Mouse (Mus musculus) limb, embryonic 11.5 days (tissue): ENCODE data around the gene 4932414N04Rik. TPM values are rescaled to one million over a fixed set of nuclear protein-coding genes. Genes with fewer than 3 reads are reported as not detected.

Experiments
- ATAC-seq: fragments of 200-750 bp; cut with Nextera tagmentation; 2 replicates; pipeline ENCODE4 v1.8.0; 2017; ENCODE audit warnings: low read depth; ENCODE audit not compliant: insufficient number of reproducible peaks, low FRiP score, low TSS enrichment
- DNase-seq: peaks from one replicate; pipeline ENCODE4 v3.0.0-alpha.2; 2015; ENCODE audit warnings: low spot score
- H3K27ac ChIP-seq: fragments of 300-500 bp; sonication (generic); replicated peaks from 2 replicates; pipeline ENCODE4 v1.5.1; 2014; ENCODE audit warnings: low read depth, mild to moderate bottlenecking, low read length
- H3K27me3 ChIP-seq: fragments of 300-500 bp; sonication (generic); 2 replicates; pipeline ENCODE4 v1.6.1; 2014; ENCODE audit warnings: mild to moderate bottlenecking, low read length, mixed read lengths; ENCODE audit not compliant: control insufficient read depth, insufficient read depth
- H3K36me3 ChIP-seq: fragments of 300-500 bp; sonication (generic); 2 replicates; pipeline ENCODE4 v1.6.1; 2014; ENCODE audit warnings: mild to moderate bottlenecking, low read length, moderate library complexity, mixed read lengths; ENCODE audit not compliant: control insufficient read depth, insufficient read depth
- H3K4me1 ChIP-seq: fragments of 300-500 bp; sonication (generic); 2 replicates; pipeline ENCODE4 v1.6.1; 2014; ENCODE audit warnings: low read length, mixed read lengths; ENCODE audit not compliant: control insufficient read depth, insufficient read depth
- H3K4me2 ChIP-seq: fragments of 300-500 bp; sonication (generic); 2 replicates; pipeline ENCODE4 v1.6.1; 2014; ENCODE audit warnings: low read depth, mild to moderate bottlenecking, moderate library complexity; ENCODE audit not compliant: severe bottlenecking
- H3K4me3 ChIP-seq: fragments of 300-500 bp; sonication (generic); 2 replicates; pipeline ENCODE4 v1.5.1; 2014; ENCODE audit warnings: low read depth, low read length
- H3K9ac ChIP-seq: fragments of 300-500 bp; sonication (generic); 2 replicates; pipeline ENCODE4 v1.6.1; 2014; ENCODE audit warnings: mild to moderate bottlenecking, low read length
- H3K9me3 ChIP-seq: fragments of 300-500 bp; sonication (generic); 2 replicates; pipeline ENCODE4 v1.6.1; 2016; ENCODE audit warnings: low read length; ENCODE audit not compliant: control insufficient read depth
- WGBS: fragments of 180-500 bp; shearing (Covaris S2); extraction: QIAGEN DNeasy Blood & Tissue Kit; methylation state at CpG from one replicate; pipeline ENCODE4 v1.1.7; 2014; 5-methylcytosine and 5-hydroxymethylcytosine counted together
- polyA plus RNA-seq: library from polyadenylated mRNA; unstranded; fragments of >200 nt; fragmentation: Nextera tagmentation; extraction: Ambion mirVana; gene quantifications from 2 replicates; pipeline ENCODE4 v1.2.1, GENCODE M21; 2014

Gene 4932414N04Rik
- polyA plus RNA-seq, 1 experiment from 2014 or later, result not detected

- no peak for ATAC-seq
- H3K27me3 ChIP-seq, result no peaks in the 10 kb centered on the region
- H3K4me2 ChIP-seq, result no peak overlapping the region
- no peak overlapping the region for H3K4me3 ChIP-seq
- WGBS, result 76% methylated on average over 10 of the region's 10 CpGs
- no peaks in the 10 kb centered on the region for H3K9me3 ChIP-seq
- DNase-seq, result no peak
- no peak overlapping the region for H3K27ac ChIP-seq
- no peak overlapping the region for H3K9ac ChIP-seq
- H3K4me1 ChIP-seq, result peaks cover 5% of the 10 kb centered on the region
- H3K36me3 ChIP-seq, result no peaks in the 10 kb centered on the region
These were observed 139.9 kb downstream of the 4932414N04Rik start for GRCm38 (mm10) chr2:68796011-68796775.

- ATAC-seq (no peak), DNase-seq (no peak)
- Histone ChIP-seq H3K4me2 (no peak overlapping the region), H3K4me3 (no peak overlapping the region), H3K4me1 (peaks cover 5% of the 10 kb centered on the region), H3K9ac (no peak overlapping the region), H3K27me3 (no peaks in the 10 kb centered on the region), H3K36me3 (no peaks in the 10 kb centered on the region), H3K27ac (no peak overlapping the region), H3K9me3 (no peaks in the 10 kb centered on the region)
- WGBS, result 84% methylated on average over 4 of the region's 4 CpGs
These were observed 140.8 kb downstream of the 4932414N04Rik start for GRCm38 (mm10) chr2:68797106-68797505.

Other genes with a start within 250 kb of the 4932414N04Rik start
- gene Stk39, start 184.2 kb upstream of the 4932414N04Rik start, polyA plus RNA-seq, result 22.3 and 25.3 TPM in 2 replicates
- gene 4933409G03Rik, start 74.1 kb upstream of the 4932414N04Rik start, polyA plus RNA-seq, result not detected in 2 replicates
- 26.8 and 27.8 TPM in 2 replicates for gene Cers6, start 205.0 kb downstream of the 4932414N04Rik start, polyA plus RNA-seq